Mouse (Mus musculus) mouse embryonic stem cell (cell line): ENCODE data around the gene Trim59.
"Not testable (repeated sequence)": the region's sequence is repeated elsewhere in the genome, so short reads cannot be mapped to it uniquely, and the experiment has no call there.

ENCODE experiments used
- in situ Hi-C, 2 experiments: fragments of 300-500 bp; cut with MboI; formaldehyde crosslinking; loops; 1 replicate in 1 of 2; 3 replicates in 1 of 2; pipeline ENCODE4 v1.14.3; 2019 to 2020; ENCODE audit warnings: low sequenced_read_pairs in 2 of 2, low pct_unique_long_range_greater_than_20kb in 1 of 2, mixed read lengths in 1 of 2; ENCODE audit not compliant: unreplicated experiment in 1 of 2

Trim59 gene

DNA sequence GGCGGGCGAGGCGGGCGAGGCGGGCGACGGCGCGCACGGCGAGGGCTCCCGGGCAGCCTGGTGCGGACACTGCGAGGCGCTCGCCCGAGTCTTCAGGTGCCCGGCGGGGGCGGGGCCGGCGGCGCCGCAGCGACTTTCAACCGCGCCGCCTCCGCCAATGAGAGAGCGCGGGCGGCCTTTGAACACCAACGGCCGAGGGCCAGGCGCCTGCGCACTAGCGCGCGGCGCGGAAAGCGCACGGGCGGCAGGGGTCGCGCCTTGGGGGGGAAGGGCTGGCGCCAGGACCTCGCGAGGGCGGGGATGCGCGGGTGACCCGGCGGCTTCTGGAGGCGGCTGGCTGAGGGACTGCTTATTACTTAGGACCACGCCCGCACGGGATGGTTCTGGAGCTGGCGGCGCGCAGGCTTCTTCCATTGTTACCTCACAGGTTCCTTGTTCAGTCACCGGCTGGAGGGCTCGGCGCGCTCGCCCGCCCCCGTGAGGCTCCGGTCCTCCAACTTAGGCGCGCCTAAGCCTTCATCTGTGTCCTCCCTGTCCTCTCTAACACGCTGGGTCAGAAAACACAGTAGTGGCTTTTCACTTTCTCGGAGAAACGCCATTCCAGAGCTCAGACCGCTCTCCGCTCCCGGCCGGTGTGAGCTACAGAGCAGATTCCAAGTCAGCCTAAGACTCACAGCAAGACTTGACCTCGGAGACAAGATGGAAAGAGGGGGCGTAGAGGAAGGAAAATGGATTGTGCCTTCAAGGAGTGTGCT, at the start of gene Trim59:
TSS of gene Trim59 (minus strand) at position 111 of the 755 bp plus-strand sequence.
- in situ Hi-C loops: loop anchor here in 1 of 2 experiments (25.0 kb wide), 1 partner anchor 692 kb away; no protein-coding TSS in a partner anchor

DNA sequence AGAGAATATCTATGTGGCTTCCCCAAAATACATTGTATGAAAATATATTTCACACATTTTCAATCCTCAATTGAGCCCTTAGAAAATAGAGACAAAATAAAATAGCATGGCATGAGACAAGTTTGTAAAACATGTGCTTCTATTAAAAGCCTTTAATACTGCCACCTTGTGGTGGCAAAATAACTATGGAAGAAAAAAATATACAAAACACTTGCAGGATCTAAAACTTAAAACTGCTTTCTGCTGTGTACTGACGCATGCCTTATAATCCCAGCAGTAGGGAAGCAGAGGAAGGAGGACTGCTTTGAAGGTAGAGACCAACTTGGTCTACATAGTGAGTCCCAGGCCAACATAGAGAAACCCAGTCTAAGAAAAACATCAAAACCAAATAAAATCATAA, 19.4 kb upstream of the Trim59 start:
- in situ Hi-C loops: no loop called here

DNA sequence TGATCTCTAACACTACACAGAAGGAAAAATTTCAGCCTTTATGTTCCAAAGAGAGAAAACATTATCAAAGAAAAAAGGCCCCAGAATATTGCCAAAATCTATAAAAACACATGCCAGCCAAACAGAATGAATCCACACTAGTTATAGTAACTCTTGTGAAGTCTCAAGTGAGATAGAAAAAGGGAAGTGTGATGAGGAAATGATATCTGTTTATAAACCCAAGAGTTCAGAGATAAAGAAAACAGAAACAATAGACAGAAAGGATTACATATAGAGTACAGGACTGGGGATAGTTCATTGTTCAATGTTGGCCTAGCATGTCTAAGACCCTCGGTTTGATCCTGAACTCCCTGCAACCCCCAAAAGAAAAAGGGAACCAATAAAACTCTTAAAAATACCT, 18.2 kb upstream of the Trim59 start:
- in situ Hi-C loops: no loop called here

DNA sequence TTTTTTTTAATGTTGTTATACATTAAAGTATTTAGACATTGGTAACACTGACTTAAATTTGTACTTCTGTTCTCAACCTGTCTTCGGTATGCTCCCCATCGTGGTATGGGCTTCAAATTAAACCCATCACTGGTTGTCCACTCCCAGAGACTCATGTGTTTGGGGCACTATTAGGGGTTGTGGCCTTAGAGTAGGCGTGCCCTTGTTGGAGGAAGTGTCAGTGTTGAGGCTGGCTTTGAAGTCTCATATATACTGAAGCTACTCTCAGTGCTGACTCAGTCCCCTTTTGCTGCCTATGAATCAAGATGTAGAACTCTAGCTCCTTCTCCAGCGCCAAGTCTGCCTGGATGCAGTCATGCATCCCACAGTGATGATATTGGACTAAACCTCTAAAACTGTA, 16.1 kb upstream of the Trim59 start:
- in situ Hi-C loops: no loop called here

DNA sequence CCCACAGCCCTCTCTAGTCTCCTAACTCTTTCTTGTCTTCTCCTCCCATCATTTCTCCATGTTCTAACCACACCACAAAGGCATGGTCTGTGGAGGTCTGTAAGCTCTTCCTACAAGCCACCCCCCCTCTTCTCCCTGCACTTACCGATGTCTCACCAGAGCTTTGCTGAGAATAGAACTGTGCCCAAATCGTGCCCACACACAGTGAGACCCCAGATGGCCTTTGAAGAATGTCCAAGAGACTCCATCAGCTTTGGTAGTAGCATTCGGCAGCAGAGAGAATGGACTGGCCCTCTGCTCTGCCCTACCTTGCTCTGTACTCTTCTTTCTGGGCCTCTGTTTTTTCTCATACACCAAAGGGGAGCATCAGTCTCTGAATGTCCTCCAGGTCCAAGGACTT, 11.3 kb upstream of the Trim59 start:
- in situ Hi-C loops: no loop called here

DNA sequence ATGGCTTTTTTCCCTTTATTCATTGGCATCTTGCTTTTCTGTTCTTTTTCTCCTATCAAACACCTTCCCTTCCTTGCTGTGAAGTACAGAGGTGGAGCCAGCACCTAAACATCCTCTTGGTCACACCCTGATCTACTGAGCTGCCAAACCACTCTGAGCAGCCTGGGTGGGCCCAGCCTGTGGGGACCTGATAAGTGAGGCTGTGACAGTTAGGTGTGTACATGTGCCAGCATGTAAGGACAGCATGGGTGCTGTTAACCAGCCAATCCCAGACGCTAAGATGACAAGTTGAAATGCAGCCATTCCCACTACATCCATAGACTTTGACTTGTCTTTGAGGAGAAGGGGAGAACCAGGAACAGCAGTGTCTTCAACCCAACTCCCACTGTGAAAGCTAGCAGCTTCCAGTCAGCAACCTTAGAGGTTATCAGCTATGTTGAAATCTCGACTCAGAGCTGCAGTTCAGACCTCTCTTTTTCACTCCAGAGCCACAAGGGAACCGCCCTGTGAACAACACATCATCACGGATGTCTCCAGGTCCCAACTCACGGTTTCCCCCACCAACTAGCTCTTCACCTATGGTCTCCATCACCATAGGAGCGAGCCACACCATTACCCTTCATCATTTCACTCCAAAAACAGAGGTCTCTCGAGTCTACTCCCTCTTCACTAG, 10.3 kb upstream of the Trim59 start:
- in situ Hi-C loops: no loop called here

DNA sequence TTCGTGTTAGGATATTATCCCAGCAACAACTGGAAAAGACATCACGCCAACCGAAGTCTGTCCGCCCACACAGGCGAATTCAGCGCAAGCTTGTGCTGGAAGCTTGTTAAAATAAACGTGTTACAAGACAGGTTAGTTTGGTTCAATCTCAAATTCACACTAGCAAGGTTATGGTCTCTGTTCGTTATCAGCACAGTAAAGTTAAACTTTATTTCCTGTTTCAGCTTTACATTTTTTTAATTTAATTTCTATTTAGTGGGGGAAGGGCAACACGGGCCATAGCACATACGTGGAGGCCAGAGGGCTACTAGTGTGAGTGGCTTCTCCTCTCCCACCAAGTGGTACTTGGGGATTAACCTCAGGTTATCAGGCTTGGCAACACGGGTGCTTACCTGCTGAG, 7.3 kb upstream of the Trim59 start:
- in situ Hi-C loops: no loop called here

DNA sequence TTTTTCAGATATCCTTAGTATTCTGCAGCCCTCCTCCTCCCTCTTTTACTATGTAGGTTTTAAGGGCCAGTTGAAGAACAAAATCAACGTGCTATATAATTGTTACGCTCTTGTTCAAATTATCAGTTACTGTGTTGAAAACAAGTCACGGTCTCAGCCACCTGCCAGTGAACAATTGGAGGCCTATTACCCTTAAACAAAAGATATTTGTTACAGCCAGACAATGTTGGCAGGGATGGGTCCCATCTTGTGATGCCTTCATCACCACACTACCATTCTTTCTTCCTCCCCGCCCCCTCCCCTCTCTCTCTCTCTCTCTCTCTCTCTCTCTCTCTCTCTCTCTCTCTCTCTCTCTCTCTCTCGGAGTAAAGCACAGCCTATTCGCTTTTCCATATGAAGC, 4.5 kb upstream of the Trim59 start:
- in situ Hi-C loops: loop anchor here in 1 of 2 experiments (25.0 kb wide), 1 partner anchor 688 kb away; no protein-coding TSS in a partner anchor

DNA sequence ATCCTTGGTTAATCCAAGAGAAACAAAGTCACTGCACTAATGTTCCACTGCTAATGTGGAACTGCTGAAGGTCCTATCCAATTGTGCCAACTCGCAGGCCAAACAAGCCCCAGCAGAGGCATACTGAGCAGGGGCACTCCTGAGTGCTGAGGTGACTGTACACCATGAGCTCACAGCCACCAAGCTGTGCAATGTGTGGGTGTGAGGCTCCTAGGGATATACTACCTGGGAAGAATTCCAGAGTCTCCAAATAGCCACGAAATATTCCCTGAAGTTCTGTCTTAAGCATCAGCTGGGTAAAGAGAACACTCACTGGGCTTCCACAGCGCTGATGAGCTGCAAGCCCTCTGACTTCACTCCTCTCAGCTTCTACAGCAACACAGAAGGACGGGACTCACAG, 3.1 kb upstream of the Trim59 start:
- in situ Hi-C loops: loop anchor here in 1 of 2 experiments (25.0 kb wide), 1 partner anchor 690 kb away; no protein-coding TSS in a partner anchor

DNA sequence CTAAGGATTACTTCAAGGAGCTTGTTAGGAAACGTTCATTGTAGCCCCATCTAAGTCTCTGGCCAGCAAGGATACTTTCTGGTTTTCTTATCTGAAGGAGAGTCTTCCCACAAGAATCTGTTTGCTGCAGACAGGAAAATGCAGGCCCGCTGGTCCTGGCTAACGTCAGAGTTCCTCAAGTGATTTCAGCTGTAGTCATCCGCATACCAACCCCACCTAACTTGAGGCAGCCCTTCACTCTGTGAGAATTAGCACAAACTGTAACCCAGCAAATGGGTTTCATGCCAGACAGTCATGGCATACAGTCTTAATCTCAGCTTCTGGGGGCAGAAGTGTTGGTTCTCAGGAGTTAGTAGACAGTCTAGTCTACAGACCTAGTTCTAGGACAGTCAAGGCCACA, 2.0 kb upstream of the Trim59 start:
- in situ Hi-C loops: loop anchor here in 1 of 2 experiments (25.0 kb wide), 1 partner anchor 691 kb away; no protein-coding TSS in a partner anchor

DNA sequence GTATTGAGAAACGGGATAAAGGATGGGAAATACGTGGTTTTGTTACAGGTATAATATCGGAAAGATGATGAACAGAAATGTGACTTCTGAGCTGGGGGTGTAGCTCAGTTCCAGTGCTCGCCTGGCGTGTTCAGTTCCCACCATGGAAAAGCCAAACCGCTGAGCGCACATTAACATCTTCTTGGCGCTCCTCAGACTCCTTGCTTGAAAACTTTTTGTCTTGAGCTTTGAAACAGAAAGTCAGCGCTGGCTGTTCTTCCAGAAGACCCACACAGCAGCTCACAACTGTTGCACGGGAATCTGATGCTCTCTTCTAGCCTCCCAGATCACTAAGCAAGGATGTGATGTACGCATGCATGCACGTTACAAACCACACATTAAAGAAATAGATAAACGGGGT, 1.2 kb upstream of the Trim59 start:
- in situ Hi-C loops: loop anchor here in 1 of 2 experiments (25.0 kb wide), 1 partner anchor 692 kb away; no protein-coding TSS in a partner anchor

DNA sequence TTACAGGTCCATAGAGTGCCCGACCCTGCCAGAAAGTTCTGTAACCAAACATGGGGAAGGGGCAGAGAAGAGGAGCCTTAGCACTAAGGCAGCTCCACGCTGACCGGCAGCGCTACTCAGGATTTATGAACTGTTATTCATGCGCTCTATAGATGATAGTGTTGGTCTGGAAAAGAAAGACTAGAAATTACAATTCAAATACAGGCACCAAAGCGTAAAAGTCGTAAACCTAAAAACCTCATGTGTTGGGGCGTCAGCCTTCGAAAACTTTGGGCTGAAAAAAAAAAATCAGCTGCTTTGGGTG, 797 bp upstream of the Trim59 start:
- in situ Hi-C loops: loop anchor here in 1 of 2 experiments (25.0 kb wide), 1 partner anchor 692 kb away; no protein-coding TSS in a partner anchor

DNA sequence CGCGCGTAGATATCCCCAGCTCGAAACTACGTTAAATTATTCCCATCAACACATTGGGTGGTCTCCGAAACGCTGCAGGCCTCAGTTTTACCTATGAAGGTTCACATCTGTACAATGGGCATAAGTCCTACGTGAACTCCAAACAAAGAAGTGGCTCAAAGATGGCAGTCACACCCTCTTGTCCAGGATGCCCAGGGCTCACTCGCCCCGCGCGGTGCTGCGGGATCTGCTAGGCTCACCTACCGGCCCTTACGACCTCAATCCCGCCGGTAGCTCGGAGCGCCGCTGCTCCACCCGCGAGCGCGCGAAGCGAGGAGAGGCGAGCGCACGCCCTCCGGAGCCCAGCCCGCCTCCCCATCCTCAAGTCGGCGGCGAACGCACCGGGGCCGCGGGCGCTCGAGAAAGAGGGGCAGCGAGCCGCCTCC, 376 bp downstream of the Trim59 start:
- in situ Hi-C loops: loop anchor here in 1 of 2 experiments (25.0 kb wide), 1 partner anchor 693 kb away; no protein-coding TSS in a partner anchor

DNA sequence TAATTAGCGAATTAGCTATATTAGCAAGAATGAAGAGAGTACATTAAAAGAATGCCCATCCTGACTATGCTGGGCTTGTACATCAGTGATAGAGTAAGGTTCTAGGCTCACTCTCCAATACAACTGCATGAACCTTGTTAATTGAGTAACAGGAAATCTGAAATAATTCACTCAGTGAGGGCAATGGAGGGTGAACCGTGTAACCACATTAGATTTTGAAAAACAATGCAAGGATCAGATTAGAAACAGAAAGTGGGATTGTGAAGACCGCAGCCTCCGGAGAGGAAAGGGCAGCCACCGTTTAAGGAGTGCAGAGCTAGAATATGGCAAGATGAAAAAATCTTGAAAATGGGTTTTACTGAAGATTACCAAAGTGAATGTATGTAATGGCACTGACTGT, 3.3 kb downstream of the Trim59 start:
- in situ Hi-C loops: loop anchor here in 1 of 2 experiments (25.0 kb wide), 1 partner anchor 696 kb away; no protein-coding TSS in a partner anchor

DNA sequence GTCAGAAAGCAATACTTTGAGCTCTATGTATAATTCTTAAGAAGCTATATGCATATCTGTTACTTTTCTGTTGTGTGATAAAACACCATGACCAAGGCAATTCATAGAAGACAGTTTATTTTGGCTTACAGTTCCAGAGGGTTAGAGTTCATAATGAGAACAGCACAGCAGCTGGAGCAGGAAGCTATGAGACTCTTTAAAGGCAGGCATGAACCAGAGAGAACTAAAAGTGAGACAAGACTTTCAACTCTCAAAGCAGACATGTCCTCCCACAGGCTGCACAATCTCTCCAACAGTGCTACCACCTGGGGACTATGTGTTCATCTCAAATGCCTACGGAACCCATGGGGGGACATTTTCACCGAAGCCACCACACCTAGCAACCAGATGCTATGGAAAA, 4.5 kb downstream of the Trim59 start:
- in situ Hi-C loops: loop anchor here in 1 of 2 experiments (25.0 kb wide), 1 partner anchor 697 kb away; no protein-coding TSS in a partner anchor

DNA sequence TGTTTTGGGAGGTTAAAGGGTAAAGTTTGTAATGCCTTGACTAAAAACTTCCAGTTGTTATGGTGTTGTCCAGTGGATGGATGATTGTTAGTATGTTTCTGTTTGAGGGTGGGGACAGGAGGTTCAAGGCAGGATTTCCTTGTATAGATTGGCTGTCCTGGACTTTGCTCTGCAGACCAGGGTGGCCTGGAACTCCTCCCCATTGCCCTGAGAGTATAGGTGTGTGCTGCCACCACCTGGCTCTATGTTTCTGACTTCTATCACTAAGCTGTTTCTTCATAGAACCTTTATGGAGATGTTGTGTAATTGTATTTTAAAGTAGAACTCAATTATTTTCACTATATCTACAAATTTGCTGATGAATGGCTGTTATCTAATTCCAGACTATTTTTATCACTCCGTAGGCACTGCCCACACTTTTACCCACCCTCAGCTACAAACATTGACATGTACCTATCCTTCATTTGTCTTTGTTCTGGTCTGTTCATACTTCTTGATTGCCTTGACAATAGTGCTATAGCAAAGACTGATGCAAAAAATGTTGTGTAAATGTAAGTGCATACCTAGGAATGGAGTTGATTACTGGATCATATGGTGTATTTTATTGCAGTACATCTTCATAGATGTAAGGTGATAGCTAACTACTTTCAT, 18.3 kb downstream of the Trim59 start:
- in situ Hi-C loops: loop anchor here (10.0 to 25.0 kb wide), 2 partner anchors 711 to 719 kb away; no protein-coding TSS in a partner anchor

DNA sequence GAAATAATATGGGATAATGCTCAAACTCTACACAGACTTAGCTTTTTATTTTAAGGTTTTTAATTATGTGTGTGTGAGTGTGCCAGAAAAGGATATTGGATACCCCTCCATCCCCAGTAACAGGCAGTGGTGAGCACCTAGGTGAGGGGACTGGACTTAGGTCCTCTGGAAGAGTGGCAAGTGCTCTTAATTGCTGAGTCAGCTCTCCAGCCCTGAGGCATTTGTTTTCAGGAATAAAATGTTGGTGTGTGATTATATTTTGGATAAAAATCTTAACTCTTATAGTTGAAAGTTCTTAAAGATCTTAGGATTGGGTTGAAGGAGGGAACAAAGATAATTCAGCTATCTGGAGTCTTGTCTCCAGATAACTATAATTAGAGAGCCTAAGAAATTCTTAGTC, 23.8 kb downstream of the Trim59 start:
- in situ Hi-C loops: loop anchor here in 1 of 2 experiments (10.0 kb wide), 1 partner anchor 724 kb away; no protein-coding TSS in a partner anchor

DNA sequence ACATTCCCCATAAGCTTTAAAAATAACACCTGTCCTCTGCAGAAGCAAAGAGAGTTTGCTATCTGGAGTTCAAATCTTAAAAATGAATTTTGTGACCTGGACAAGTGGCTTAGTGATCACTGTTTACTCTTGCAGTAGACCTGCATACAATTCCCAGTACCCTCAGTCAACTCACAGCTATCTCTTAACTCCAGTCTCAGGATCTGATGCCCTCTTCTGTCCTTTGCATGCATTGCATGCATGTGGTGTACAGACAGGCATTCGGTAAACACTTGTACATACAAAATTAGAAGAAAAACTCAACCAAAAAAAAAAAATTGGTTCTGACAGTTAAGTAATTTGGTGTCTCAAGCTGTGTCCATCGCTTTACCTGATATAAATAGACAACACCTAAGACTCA, 24.3 kb downstream of the Trim59 start:
- in situ Hi-C loops: loop anchor here in 1 of 2 experiments (10.0 kb wide), 1 partner anchor 725 kb away; no protein-coding TSS in a partner anchor

DNA sequence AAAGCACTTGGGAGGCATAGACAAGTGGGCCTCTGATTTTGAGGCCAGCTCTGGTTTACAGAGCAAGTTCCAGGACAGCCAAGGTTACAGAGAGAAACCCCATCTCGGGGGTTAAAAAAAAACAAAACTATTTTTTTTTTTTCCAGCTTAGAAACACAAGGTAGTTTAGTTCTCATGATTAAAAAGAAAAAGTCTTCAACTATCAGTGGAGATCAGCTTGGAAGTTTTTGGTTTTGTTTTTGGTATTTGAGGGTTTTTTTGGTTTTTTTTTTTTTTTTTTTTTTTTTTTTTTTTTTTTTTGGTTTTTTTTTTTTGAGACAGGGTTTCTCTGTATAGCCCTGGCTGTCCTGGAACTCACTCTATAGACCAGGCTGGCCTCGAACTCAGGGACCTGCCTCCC, 25.9 kb downstream of the Trim59 start:
- in situ Hi-C loops: not testable (repeated sequence)
